Mouse (Mus musculus): Measurements from ENCODE around the gene Olfr1404. TPM values are rescaled to one million over a fixed set of nuclear protein-coding genes. Genes with fewer than 3 reads are reported as not detected.

The Olfr1404 gene
- polyA plus RNA-seq, 1 experiment from 2014 or later, result not detected

Other genes with a start within 250 kb of the Olfr1404 start
- gene Olfr1408, start 75.0 kb upstream of the Olfr1404 start, polyA plus RNA-seq (2015; fragmentation: Nextera tagmentation; extraction: Ambion mirVana), result not detected in 2 replicates
- gene Olfr1406, start 21.8 kb upstream of the Olfr1404 start, polyA plus RNA-seq (2015; fragmentation: Nextera tagmentation; extraction: Ambion mirVana), result not detected in 2 replicates
- gene Olfr218, start 14.6 kb upstream of the Olfr1404 start, polyA plus RNA-seq (2015; fragmentation: Nextera tagmentation; extraction: Ambion mirVana), result not detected in 2 replicates
- gene Fcer1a, start 14.8 kb downstream of the Olfr1404 start, polyA plus RNA-seq (2015; fragmentation: Nextera tagmentation; extraction: Ambion mirVana), result not detected in 2 replicates
- gene Olfr418, start 53.6 kb downstream of the Olfr1404 start, polyA plus RNA-seq (2015; fragmentation: Nextera tagmentation; extraction: Ambion mirVana), result not detected in 2 replicates
- not detected in 2 replicates for gene Mptx2, start 65.4 kb downstream of the Olfr1404 start, polyA plus RNA-seq (2015; fragmentation: Nextera tagmentation; extraction: Ambion mirVana)
- gene Ackr1, start 121.4 kb downstream of the Olfr1404 start, polyA plus RNA-seq (2015; fragmentation: Nextera tagmentation; extraction: Ambion mirVana), result 17.7 and 18.2 TPM in 2 replicates
- gene Aim2, start 138.5 kb downstream of the Olfr1404 start, polyA plus RNA-seq (2015; fragmentation: Nextera tagmentation; extraction: Ambion mirVana), result 2.2 and 3.2 TPM in 2 replicates
- gene Cadm3, start 155.3 kb downstream of the Olfr1404 start, polyA plus RNA-seq (2015; fragmentation: Nextera tagmentation; extraction: Ambion mirVana), result 61.0 and 91.8 TPM in 2 replicates